Mouse (Mus musculus) activated CD4-positive, CD25-positive, alpha-beta regulatory T cell, adult 4 months (primary cell): ENCODE measurements around the gene Rpl23a. TPM values are rescaled to one million over a fixed set of nuclear protein-coding genes. Genes with fewer than 3 reads are reported as not detected.
"Not testable (repeated sequence)": the region's sequence is repeated elsewhere in the genome, so short reads cannot be mapped to it uniquely, and the experiment has no call there.

ENCODE experiments used
- ATAC-seq: one replicate; pipeline ENCODE4 v1.8.0; 2017
- polyA plus RNA-seq, 2 experiments: library from polyadenylated mRNA; unstranded; fragments of 100-300 nt; shearing (Covaris generic); gene quantifications; one replicate each; pipeline ENCODE4 v1.2.1; 2017

Rpl23a gene
- polyA plus RNA-seq, 2 experiments from 2014 or later = 3,988 to 4,036 TPM

DNA sequence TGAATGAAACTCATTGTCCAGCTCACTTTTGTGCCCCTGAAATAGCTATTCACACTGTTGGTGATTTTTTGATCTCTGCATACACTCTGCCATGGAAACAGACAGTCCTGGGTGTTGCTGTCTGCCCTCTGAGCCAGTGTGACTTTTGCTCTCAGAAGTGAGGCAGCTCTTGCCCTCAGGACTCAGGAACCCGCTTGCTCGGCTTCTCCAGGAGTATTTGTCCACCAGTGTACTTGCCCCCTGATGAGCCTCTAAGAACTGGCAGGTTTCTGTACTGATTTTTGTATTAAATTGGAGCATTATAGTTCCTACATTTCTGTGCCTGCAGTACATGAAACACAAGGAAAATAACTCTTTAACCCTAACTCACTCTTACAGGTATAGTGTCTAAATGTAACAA, 39.9 kb downstream of the Rpl23a start:
- ATAC-seq = no peak

DNA sequence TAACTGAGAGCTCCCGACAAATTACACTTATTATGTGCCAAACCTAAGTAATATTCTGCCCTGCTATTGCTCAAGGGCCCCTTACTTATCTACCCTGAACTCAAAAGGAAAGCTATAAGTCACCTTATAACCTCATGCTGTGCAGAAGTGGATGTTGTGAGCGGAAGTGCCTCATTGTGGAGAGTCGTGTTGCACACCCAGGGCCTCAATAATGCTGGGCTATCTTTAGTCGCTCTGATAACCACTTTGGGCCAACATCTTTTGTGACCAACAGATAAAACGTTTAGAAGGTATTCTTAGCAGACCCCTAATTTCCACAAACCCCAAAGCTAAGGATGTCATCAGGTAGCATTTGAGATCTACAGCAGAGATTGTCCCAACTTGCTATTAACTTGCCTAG, 42.7 kb downstream of the Rpl23a start:
- no peak for ATAC-seq

DNA sequence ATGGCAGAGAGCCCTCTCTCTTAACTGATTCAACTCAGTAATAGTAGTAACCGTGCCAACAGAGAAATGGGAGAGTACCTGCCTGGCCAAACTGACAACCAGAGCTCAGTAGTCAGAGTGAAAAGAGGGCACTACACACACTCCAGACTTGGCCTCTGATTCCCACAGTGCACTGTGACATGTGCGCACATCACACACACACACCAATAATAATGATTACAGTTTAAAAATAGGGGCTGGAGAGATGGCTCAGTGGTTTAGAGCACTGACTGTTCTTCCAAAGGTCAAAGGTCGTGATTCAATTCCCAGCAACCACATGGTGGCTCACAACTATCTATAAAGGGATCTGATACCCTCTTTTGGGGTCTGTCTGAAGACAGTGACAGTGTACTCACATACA, 45.4 kb downstream of the Rpl23a start:
- no peak for ATAC-seq

GRCm38 (mm10) chr11:78137584-78137983, 45.8 kb downstream of the Rpl23a start:
- no peak for ATAC-seq

DNA sequence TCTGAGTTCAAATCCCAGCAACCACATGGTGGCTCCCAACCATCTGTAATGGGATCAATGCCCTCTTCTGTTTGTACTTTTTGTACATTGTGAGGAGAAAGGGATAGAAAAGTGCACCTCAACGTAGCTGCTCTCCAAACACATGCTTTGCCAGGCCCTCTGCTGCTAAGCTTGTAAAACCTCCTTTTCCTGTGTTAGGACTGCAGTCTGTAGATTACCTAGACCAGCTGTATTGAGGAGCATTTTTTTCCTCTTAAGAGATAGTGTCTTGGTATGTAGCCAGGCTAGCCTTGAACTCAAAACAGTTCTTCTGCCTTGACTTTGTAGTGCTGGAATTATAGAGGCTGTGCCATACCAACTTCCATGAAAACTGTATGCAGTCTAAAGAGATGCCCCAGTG, 47.3 kb downstream of the Rpl23a start:
- no peak for ATAC-seq

DNA sequence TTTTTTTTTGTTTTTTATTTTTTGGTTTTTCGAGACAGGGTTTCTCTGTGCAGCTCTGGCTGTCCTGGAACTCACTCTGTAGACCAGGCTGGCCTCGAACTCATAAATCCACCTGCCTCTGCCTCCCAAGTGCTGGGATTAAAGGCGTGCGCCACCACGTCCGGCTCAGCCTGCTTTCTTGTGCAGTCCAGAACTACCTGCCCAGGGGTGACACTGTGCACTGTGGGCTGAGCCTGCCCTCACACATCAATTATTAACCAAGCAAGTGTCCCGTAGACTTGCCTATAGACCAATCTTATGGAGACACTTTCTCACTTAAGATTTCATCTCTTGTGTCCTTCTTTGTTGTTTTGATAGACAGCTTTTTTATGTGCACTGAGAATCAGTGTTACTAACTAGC, 48.1 kb downstream of the Rpl23a start:
- not testable (repeated sequence) for ATAC-seq

GRCm38 (mm10) chr11:78134344-78134743, 49.0 kb downstream of the Rpl23a start:
- no peak for ATAC-seq

DNA sequence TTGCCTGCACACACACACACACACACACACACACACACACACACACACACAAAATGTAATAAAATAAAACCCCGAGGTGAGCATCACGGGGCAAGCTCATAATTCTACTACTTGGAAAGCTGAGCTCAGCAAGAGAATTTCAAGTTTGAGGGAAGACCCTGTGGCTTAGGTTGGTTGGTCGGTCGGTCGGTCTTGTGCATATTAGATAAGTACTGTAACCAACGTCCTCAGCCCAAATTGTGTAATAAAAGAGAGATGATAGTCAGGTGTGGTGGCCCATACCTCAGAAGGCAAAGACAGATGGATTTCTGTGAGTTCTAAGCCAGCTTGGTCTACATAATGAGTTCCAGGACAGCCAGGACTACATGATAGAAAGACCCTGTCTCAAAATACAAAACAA, 49.5 kb downstream of the Rpl23a start:
- no peak for ATAC-seq

Other genes with a start within 250 kb of the Rpl23a start
- 10 to 100 TPM; 24.8 to 27.2 TPM for gene Phf12, start 200.8 kb downstream of the Rpl23a start, polyA plus RNA-seq
- gene Dhrs13, start 151.3 kb downstream of the Rpl23a start, polyA plus RNA-seq = 1 to 10 TPM; 1.3 to 2.4 TPM
- gene Flot2, start 145.7 kb downstream of the Rpl23a start, polyA plus RNA-seq = 10 to 100 TPM; 23.2 to 28.6 TPM
- gene Eral1, start 103.2 kb downstream of the Rpl23a start, polyA plus RNA-seq = 10 to 100 TPM; 36.3 to 40.0 TPM
- gene Fam222b, start 88.9 kb downstream of the Rpl23a start, polyA plus RNA-seq = 10 to 100 TPM; 12.0 to 15.8 TPM
- 1 to 10 TPM; 3.4 to 5.0 TPM for gene Traf4, start 18.0 kb downstream of the Rpl23a start, polyA plus RNA-seq
- 10 to 100 TPM in 1 of 2 experiments, 1 to 10 TPM in 1; 9.4 to 13.2 TPM for gene Nek8, start 6.9 kb downstream of the Rpl23a start, polyA plus RNA-seq
- 1 to 10 TPM; 2.3 to 4.3 TPM for gene Tlcd1, start 6.9 kb downstream of the Rpl23a start, polyA plus RNA-seq
- not detected for gene Rab34, start 4.8 kb upstream of the Rpl23a start, polyA plus RNA-seq
- 1 to 10 TPM in 1 of 2 experiments, under 1 TPM in 1; 0.49 to 2.5 TPM for gene Proca1, start 9.8 kb upstream of the Rpl23a start, polyA plus RNA-seq
- 100 to 1,000 TPM; 102 to 108 TPM for gene Sdf2, start 62.2 kb upstream of the Rpl23a start, polyA plus RNA-seq
- gene Supt6, start 62.4 kb upstream of the Rpl23a start, polyA plus RNA-seq = 10 to 100 TPM; 14.4 to 18.0 TPM
- gene 2610507B11Rik, start 78.2 kb upstream of the Rpl23a start, polyA plus RNA-seq = 10 to 100 TPM; 21.1 to 38.7 TPM
- gene BC030499, start 107.3 kb upstream of the Rpl23a start, polyA plus RNA-seq = 1 to 10 TPM in 1 of 2 experiments, under 1 TPM in 1; 0.65 to 1.2 TPM
- gene Spag5, start 117.9 kb upstream of the Rpl23a start, polyA plus RNA-seq = 1 to 10 TPM; 7.3 to 7.4 TPM
- 1 to 10 TPM; 5.6 to 8.6 TPM for gene Aldoc, start 139.4 kb upstream of the Rpl23a start, polyA plus RNA-seq
- gene Pigs, start 144.8 kb upstream of the Rpl23a start, polyA plus RNA-seq = 10 to 100 TPM; 43.6 to 66.6 TPM
- 10 to 100 TPM; 17.0 to 17.6 TPM for gene Unc119, start 159.9 kb upstream of the Rpl23a start, polyA plus RNA-seq
- gene Foxn1, start 203.0 kb upstream of the Rpl23a start, polyA plus RNA-seq = not detected
- gene Slc13a2, start 238.6 kb upstream of the Rpl23a start, polyA plus RNA-seq = not detected